Mouse (Mus musculus) neural tube, embryonic 11.5 days (tissue): Measurements from ENCODE around the gene Kdm2a. TPM values are rescaled to one million over a fixed set of nuclear protein-coding genes. Genes with fewer than 3 reads are reported as not detected.

Experiments used
- ATAC-seq: fragments of 200-750 bp; cut with Nextera tagmentation; 2 replicates; pipeline ENCODE4 v1.8.0; 2017; ENCODE audit warnings: moderate number of reproducible peaks, mild to moderate bottlenecking, moderate TSS enrichment, moderate library complexity; ENCODE audit not compliant: insufficient read depth, low FRiP score, low TSS enrichment
- DNase-seq: peaks from one replicate; pipeline ENCODE4 v3.0.0-alpha.2; 2015; ENCODE audit warnings: low spot score
- H3K27ac ChIP-seq: fragments of 300-500 bp; sonication (generic); 2 replicates; pipeline ENCODE4 v1.5.1; 2014; ENCODE audit warnings: low read depth, mild to moderate bottlenecking, low read length
- H3K27me3 ChIP-seq: fragments of 300-500 bp; sonication (generic); 2 replicates; pipeline ENCODE4 v1.6.1; 2014; ENCODE audit warnings: mild to moderate bottlenecking, low read length, mixed read lengths; ENCODE audit not compliant: control insufficient read depth, insufficient read depth
- H3K36me3 ChIP-seq: fragments of 300-500 bp; sonication (generic); 2 replicates; pipeline ENCODE4 v1.6.1; 2014; ENCODE audit warnings: mild to moderate bottlenecking, low read length, moderate library complexity, mixed read lengths; ENCODE audit not compliant: control insufficient read depth, insufficient read depth
- H3K4me1 ChIP-seq: fragments of 300-500 bp; sonication (generic); 2 replicates; pipeline ENCODE4 v1.6.1; 2014; ENCODE audit warnings: low read length, mixed read lengths; ENCODE audit not compliant: control insufficient read depth, insufficient read depth
- H3K4me2 ChIP-seq: fragments of 300-500 bp; sonication (generic); 2 replicates; pipeline ENCODE4 v1.6.1; 2014; ENCODE audit warnings: low read depth, mild to moderate bottlenecking, moderate library complexity
- H3K4me3 ChIP-seq: fragments of 300-500 bp; sonication (generic); 2 replicates; pipeline ENCODE4 v1.5.1; 2014; ENCODE audit warnings: low read depth, low read length
- H3K9ac ChIP-seq: fragments of 300-500 bp; sonication (generic); 2 replicates; pipeline ENCODE4 v1.6.1; 2014; ENCODE audit warnings: mild to moderate bottlenecking, low read length
- H3K9me3 ChIP-seq: fragments of 300-500 bp; sonication (generic); 2 replicates; pipeline ENCODE4 v1.6.1; 2016; ENCODE audit warnings: low read length; ENCODE audit not compliant: control insufficient read depth
- WGBS: fragments of 180-500 bp; shearing (Covaris S2); extraction: QIAGEN DNeasy Blood & Tissue Kit; methylation state at CpG from one replicate; pipeline ENCODE4 v1.1.7; 2014; 5-methylcytosine and 5-hydroxymethylcytosine counted together
- polyA plus RNA-seq: library from polyadenylated mRNA; unstranded; fragments of >200 nt; fragmentation: Nextera tagmentation; extraction: Ambion mirVana; gene quantifications from 2 replicates; pipeline ENCODE4 v1.2.1, GENCODE M21; 2014

Gene Kdm2a
- polyA plus RNA-seq, 1 experiment from 2014 or later: 44.1 TPM

GRCm38 (mm10) chr19:4420153-4420910 is 22.2 kb upstream of the Kdm2a start:
- Histone ChIP-seq H3K4me3 (no peak overlapping the region), H3K36me3 (no peaks in the 10 kb centered on the region), H3K9ac (no peak overlapping the region), H3K27ac (no peak overlapping the region), H3K9me3 (no peaks in the 10 kb centered on the region), H3K27me3 (no peaks in the 10 kb centered on the region), H3K4me1 (no peaks in the 10 kb centered on the region), H3K4me2 (no peak overlapping the region)
- no peak for ATAC-seq
- DNase-seq: no peak
- 87% methylated on average over 8 of the region's 8 CpGs for WGBS

- Histone ChIP-seq H3K27me3 (no peaks in the 10 kb centered on the region), H3K27ac (no peak overlapping the region), H3K4me1 (no peaks in the 10 kb centered on the region), H3K36me3 (no peaks in the 10 kb centered on the region), H3K4me2 (no peak overlapping the region), H3K4me3 (no peak overlapping the region), H3K9me3 (no peaks in the 10 kb centered on the region), H3K9ac (no peak overlapping the region)
- WGBS: 95% methylated on average over 5 of the region's 5 CpGs
- no peak for ATAC-seq
- no peak for DNase-seq
Measured at GRCm38 (mm10) chr19:4419711-4420110, 21.6 kb upstream of the Kdm2a start.

- Histone ChIP-seq H3K27ac (no peak overlapping the region), H3K4me3 (no peak overlapping the region), H3K36me3 (no peaks in the 10 kb centered on the region), H3K27me3 (no peaks in the 10 kb centered on the region), H3K4me2 (no peak overlapping the region), H3K9me3 (no peaks in the 10 kb centered on the region), H3K9ac (no peak overlapping the region), H3K4me1 (no peaks in the 10 kb centered on the region)
- no peak for DNase-seq
- ATAC-seq: no peak
Measured at GRCm38 (mm10) chr19:4417713-4418112, 19.6 kb upstream of the Kdm2a start.

GRCm38 (mm10) chr19:4417183-4417582 is 19.1 kb upstream of the Kdm2a start:
- DNase-seq (peak; percentile 62), ATAC-seq (no peak)
- Histone ChIP-seq H3K36me3 (no peaks in the 10 kb centered on the region), H3K9ac (no peak overlapping the region), H3K27ac (no peak overlapping the region), H3K4me1 (no peaks in the 10 kb centered on the region), H3K4me3 (no peak overlapping the region), H3K27me3 (no peaks in the 10 kb centered on the region), H3K4me2 (no peak overlapping the region), H3K9me3 (no peaks in the 10 kb centered on the region)
- WGBS: 0% methylated on average over 1 of the region's 1 CpGs

- no peak overlapping the region for H3K4me2 ChIP-seq
- no peak overlapping the region for H3K9ac ChIP-seq
- 81% methylated on average over 1 of the region's 1 CpGs for WGBS
- no peaks in the 10 kb centered on the region for H3K9me3 ChIP-seq
- no peak for DNase-seq
- H3K36me3 ChIP-seq: no peaks in the 10 kb centered on the region
- no peak overlapping the region for H3K27ac ChIP-seq
- no peak overlapping the region for H3K4me3 ChIP-seq
- H3K27me3 ChIP-seq: no peaks in the 10 kb centered on the region
- no peak for ATAC-seq
- no peaks in the 10 kb centered on the region for H3K4me1 ChIP-seq
Measured at GRCm38 (mm10) chr19:4414631-4415030, 16.5 kb upstream of the Kdm2a start.

GRCm38 (mm10) chr19:4409062-4409461 is 11.0 kb upstream of the Kdm2a start:
- H3K4me1 ChIP-seq: no peaks in the 10 kb centered on the region
- no peak overlapping the region for H3K4me3 ChIP-seq
- no peak for ATAC-seq
- no peak for DNase-seq
- H3K27ac ChIP-seq: no peak overlapping the region
- H3K9ac ChIP-seq: no peak overlapping the region
- no peak overlapping the region for H3K4me2 ChIP-seq
- WGBS: 63% methylated on average over 2 of the region's 2 CpGs
- no peaks in the 10 kb centered on the region for H3K27me3 ChIP-seq
- no peaks in the 10 kb centered on the region for H3K9me3 ChIP-seq
- no peaks in the 10 kb centered on the region for H3K36me3 ChIP-seq

- DNase-seq: no peak
- ATAC-seq: no peak
- Histone ChIP-seq H3K27me3 (no peaks in the 10 kb centered on the region), H3K9ac (no peak overlapping the region), H3K9me3 (no peaks in the 10 kb centered on the region), H3K4me1 (no peaks in the 10 kb centered on the region), H3K4me2 (no peak overlapping the region), H3K36me3 (no peaks in the 10 kb centered on the region), H3K4me3 (no peak overlapping the region), H3K27ac (no peak overlapping the region)
- WGBS: 96% methylated on average over 2 of the region's 2 CpGs
Measured at GRCm38 (mm10) chr19:4404840-4405239, 6.8 kb upstream of the Kdm2a start.

- 80% methylated on average over 4 of the region's 4 CpGs for WGBS
- Histone ChIP-seq H3K36me3 (no peaks in the 10 kb centered on the region), H3K9me3 (no peaks in the 10 kb centered on the region), H3K4me2 (no peak overlapping the region), H3K27me3 (no peaks in the 10 kb centered on the region), H3K4me3 (no peak overlapping the region), H3K27ac (no peak overlapping the region), H3K4me1 (peaks cover 8% of the 10 kb centered on the region), H3K9ac (no peak overlapping the region)
- DNase-seq (no peak), ATAC-seq (no peak)
Measured at GRCm38 (mm10) chr19:4398959-4399358, 874 bp upstream of the Kdm2a start.

GRCm38 (mm10) chr19:4398630-4398948 is 504 bp upstream of the Kdm2a start:
- Histone ChIP-seq H3K4me2 (peak overlapping the region; percentile 82), H3K9me3 (no peaks in the 10 kb centered on the region), H3K4me3 (peak overlapping the region; percentile 100), H3K4me1 (peaks cover 10% of the 10 kb centered on the region), H3K9ac (peak overlapping the region; percentile 75), H3K27me3 (no peaks in the 10 kb centered on the region), H3K27ac (no peak overlapping the region), H3K36me3 (no peaks in the 10 kb centered on the region)
- 26% methylated on average over 8 of the region's 8 CpGs for WGBS
- no peak for DNase-seq
- ATAC-seq: no peak
